Mouse (Mus musculus): Measurements from ENCODE around the gene Dennd5b.
"Not testable (repeated sequence)": the region's sequence is repeated elsewhere in the genome, so short reads cannot be mapped to it uniquely, and the experiment has no call there.

Dennd5b gene

DNA sequence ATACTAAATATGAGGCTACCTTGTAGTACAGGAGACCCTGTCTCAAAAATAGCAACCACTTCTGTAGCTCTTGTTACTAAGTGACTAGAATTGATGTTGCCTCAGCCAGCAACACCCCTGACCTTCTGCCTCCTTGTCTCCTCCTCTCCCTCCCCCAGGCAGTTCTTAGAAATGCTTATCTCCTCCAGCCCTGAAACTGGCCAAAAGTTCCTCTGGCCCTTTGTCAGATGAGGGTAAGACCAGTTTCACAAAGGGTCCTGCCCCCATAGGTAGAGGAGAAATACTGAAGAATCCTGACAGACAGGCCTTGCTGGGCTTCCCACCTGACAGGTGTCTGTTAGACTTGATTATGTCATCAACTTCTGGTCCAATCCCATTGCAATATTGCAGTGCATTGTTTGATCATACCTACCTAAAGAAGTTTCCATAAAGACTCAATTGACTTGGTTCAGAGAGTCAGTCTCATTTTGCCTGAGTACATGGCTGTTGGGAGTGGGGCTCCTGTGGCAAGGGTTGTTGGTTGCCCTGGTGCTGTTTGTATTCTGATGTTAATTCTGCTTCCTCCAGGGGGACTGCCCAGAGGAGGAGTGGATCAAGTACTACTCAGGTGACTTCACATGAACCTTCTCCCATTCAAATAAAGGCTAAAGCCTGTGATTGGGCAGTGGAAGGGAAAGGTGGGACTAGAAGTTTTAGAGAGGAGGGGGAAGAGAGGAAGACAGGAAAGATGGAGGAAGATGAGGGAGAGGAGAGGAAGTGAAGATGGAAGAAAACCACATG is 145.6 kb downstream of the Dennd5b start:
- no peak for DNase-seq (ENCODE audit: low read depth, low spot score)

DNA sequence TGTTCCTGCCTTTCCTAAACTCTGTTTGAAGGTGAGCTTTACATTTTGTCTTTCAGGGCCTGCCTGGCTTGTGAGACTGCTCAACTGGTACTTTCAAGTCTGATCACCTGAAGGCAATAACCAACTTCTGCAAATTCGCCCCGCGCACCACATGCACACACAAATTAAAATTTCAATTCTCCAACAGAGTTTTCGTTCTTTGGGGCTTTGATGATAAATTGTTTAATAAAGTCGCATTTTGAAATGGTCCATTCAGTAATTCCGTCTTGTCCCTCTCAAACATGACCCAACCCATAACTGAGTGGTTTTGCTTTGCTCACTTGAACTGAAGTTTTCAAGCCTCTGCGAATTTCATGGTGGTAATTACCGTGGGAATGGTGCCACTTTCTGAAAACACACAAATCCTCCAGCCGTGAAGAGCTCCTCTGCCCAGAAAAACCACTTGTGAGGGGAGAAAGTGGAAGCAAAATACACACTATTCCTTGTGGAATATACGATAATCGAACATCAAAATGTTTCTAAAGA is 154.5 kb downstream of the Dennd5b start:
- DNase-seq (ENCODE audit: low read depth, low spot score), result no peak

DNA sequence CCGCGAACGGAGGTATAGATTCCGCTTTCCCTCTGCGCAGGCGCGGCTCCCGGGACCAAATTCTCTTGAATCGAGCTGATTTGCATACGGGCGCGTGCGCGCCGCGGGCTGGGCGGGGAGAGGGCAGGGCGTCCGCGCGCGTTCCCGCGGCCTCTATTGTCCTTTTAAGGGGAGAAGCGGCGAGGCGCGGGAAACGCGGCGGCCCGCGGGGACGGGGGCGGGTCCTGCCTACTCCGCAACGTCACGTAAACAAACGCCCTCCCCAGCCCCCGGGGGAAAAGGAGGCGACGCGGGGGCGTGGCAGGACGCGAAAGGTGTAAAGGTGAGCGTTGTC is 155.1 kb downstream of the Dennd5b start, which contains the start of gene Sinhcaf:
Gene Sinhcaf, minus strand, starts transcription at position 59 of the 334 bp plus-strand sequence.
- DNase-seq (ENCODE audit: low read depth, low spot score), result peak; percentile 99

DNA sequence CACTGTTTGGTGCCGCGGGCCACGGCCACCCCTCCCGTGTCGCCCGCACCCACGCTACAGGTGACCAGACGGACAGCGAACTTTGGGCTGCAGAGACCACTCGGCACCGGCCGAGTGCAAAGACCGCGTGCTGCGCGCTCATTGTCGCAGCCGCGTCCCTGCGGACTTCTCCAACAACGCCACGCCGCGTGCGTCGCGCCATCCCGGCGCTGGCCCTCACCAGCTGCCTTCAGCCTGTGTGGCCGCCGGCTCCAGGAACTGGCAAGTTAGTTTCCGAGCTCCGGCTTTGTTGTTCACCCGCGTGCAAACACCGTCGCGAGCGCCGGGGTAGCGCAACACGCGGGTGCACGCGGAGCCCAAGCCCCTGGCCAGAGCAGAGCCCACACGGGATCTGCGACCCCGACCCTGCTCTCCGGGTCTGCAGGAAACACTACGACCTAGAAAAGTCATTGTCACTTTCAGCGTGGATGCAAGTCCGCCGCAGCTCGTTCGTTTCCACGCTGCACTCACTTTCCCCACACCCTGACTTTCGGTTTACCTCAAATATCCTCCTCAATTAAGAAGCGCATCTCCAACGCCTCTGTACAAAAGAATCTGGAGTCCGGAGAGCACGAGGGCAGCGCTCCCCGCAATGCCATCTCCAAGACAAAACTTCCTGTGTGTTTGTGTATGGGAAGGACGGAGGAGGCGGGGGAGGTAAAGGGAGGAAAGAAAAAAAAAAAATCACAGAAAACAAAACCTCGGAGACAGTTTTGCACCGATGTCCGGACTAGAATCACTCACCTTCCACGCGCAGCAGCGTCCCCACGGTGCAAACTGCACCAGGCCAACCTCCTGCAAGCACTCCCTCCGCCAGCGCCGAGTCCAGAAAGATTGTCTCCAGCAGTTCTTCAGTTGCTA is 155.7 kb downstream of the Dennd5b start:
- no peak for DNase-seq (ENCODE audit: low read depth, low spot score)

DNA sequence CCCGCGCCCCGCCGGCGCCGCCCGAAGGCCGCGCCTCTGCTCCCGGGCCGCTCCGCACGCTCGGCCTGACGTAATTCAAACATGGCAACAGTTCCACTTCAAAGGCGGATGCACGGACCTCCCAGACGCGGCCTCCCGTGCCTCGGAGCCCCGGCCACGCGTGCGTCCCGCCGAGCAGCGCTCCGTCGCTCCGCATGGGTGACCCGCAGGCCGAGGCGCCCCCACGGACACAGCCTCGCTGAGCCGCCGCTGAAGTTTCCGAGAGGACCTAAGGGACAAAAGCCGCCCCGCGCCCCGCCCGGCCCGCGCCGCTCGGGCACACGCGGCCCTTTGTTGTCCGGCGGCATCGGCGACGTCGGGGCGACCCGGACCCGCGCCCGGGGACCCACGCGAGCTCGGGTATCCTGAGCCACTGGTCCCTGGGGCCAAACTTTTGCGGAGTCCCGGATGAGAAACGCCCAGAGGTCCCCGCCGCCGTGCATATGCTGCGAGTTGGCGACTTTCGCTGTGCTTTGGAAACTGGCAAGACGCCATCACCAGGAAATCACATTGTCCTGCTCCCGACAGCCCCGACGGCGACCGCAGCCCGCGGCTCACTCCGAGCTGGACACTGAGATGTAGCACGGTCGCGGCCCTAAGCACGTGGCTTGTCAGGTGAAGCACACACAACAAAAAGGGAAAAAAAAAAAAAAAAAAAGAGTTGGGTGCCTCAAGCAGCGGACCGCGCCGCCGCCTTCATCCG is 156.5 kb downstream of the Dennd5b start:
- DNase-seq (ENCODE audit: low read depth, low spot score), result no peak

DNA sequence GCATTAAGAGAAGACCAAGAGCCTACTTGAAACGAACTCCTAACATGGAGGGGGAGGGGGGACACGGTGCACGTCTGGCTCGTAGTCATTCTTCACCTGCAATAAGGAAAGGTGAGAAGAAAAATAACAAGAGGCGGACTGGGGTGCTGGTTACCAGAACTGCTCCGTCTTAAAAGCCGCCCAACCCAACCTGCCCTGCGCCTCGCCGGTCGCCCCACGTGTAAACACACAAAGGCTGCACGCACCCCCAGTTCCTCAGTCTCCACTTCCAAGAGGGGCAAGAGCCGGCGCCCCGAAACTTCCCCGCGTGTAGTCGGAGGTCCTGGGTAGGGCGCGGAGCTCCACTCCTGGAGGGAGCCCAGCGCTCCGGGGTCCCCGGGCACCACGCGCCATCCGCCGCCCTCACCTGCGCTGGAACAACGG is 157.1 kb downstream of the Dennd5b start:
- no peak for DNase-seq (ENCODE audit: low read depth, low spot score)

DNA sequence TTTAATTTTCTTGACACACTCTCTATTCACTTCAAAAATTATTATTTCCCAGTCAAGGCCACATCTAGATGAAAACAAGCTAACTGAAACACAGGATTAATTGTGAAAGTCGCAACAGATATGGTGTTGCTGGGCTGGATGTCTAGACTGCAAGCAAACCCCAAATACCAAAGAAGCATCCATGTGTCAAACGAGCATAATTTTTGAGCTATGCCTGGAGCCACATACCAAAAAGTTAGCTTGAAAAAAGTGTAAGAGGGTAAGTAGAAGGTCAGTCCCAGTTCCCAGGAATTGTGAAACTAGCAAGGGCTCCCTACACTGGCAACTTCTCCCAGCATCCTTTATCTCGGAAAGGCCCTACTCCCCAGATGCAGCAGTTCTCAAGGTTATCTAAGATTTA is 157.8 kb downstream of the Dennd5b start:
- DNase-seq (ENCODE audit: low read depth, low spot score), result no peak

DNA sequence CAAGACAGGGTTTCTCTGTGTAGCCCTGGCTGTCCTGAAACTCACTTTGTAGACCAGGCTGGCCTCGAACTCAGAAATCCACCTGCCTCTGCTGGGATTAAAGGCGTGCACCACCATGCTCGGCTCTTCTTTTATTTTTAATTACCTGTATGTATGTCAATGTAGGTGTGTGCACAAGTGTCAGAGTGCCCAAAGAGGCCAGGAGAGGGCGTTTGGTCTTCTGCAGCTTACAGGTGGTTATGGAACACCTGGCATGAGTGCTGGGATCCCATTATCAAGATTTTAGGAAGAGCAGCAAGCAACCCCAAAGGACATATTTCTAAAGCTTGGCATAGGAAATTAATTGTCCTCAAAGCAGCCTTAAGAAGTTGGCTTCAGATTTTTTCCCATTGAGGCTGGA is 159.1 kb downstream of the Dennd5b start:
- DNase-seq (ENCODE audit: low read depth, low spot score), result no peak

DNA sequence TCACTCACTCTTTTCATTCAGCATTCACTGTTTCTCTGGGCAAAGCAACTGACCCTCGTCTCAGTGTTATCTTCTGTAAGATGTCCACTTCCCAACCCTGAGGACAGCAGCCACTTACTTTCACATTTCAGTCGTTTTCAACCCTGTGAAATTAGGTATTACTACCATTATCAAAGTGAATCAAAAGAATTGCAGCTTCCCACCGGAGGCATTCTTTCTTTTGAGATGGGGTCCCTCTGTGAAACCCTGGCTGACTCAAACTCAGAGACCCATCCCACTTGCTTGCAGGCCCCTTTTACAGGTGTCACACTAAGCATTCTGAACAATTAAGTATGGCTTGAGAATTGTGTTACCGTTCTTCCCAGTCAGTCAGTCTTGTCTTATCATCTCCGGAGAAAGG is 159.6 kb downstream of the Dennd5b start:
- no peak for DNase-seq (ENCODE audit: low read depth, low spot score)

DNA sequence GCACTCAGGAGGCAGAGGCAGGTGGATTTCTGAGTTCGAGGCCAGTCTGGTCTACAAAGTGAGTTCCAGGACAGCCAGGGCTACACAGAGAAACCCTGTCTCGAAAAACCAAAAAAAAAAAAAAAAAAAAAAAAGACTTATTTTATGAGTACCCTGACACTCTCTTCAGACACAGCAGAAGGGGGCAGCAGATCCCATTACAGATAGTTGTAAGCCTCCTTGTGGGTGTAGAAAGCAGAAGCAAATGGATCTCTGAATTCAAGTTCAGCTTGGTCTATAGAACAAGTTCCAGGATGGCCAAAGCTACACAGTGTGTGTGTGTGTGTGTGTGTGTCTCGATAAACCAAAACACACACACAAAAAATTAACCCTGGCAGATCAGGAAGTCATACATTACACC is 161.1 kb downstream of the Dennd5b start:
- not testable (repeated sequence) for DNase-seq (ENCODE audit: low read depth, low spot score)

All from WW6 (cell line).